Mouse (Mus musculus): ENCODE data around the gene Crhbp. TPM values are rescaled to one million over a fixed set of nuclear protein-coding genes. Genes with fewer than 3 reads are reported as not detected.

Gene Crhbp
- polyA plus RNA-seq, 1 experiment from 2014 or later = not detected

DNA sequence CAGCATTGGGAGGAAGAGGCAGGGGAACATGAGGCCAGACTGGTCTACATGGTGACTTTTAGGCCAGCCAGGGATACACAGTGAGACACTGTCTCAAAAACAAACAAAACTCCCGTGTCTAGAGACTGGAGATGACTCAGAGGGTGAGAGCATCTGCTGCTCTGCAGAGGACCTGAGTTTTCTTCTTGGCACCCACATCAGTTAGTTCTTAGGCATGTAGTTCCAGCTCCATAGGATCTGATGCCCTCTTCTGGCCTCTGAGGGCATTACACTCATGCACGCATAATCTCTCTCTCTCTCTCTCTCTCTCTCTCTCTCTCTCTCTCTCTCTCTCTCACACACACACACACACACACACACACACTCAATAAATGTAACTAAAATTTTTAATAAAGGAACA is 26.2 kb upstream of the Crhbp start:
- Histone ChIP-seq H3K27ac (ENCODE audit: low read depth, low read length) (no peak overlapping the region), H3K4me1 (ENCODE audit: control insufficient read depth, insufficient read depth, low read length) (no peaks in the 10 kb centered on the region), H3K4me2 (replicated peaks; ENCODE audit: low read depth, low read length) (no peak overlapping the region), H3K9me3 (ENCODE audit: control insufficient read depth, low read length) (no peaks in the 10 kb centered on the region), H3K9ac (ENCODE audit: low read depth, low read length) (no peak overlapping the region), H3K27me3 (ENCODE audit: control insufficient read depth, insufficient read depth, low read length) (no peaks in the 10 kb centered on the region), H3K36me3 (ENCODE audit: control insufficient read depth, insufficient read depth, low read length) (no peaks in the 10 kb centered on the region), H3K4me3 (ENCODE audit: low read length) (no peak overlapping the region)
- ATAC-seq (ENCODE audit: low FRiP score, low TSS enrichment) = no peak
- 80% methylated on average over 2 of the region's 2 CpGs for WGBS

DNA sequence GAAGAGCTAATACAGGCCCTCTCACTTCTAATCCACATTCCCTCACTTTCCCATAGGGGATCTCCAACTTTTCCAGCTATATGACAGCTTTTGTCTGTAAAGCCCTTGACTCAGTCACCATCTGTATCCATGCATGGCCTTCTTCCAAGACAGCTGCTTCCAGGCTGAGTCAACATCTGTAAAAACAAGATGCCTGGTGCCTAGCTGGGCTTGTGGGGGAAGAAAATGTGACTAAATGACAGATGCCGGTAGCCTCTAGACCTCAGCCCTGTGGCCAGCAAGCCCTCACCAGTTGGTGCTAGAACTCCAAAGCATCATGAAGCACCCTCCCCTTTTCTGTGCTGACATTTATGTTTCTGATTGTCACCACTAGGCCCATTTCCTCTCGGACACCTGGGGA is 6.8 kb upstream of the Crhbp start:
- Histone ChIP-seq H3K27me3 (ENCODE audit: control insufficient read depth, insufficient read depth, low read length) (no peaks in the 10 kb centered on the region), H3K9ac (ENCODE audit: low read depth, low read length) (no peak overlapping the region), H3K4me3 (ENCODE audit: low read length) (no peak overlapping the region), H3K4me2 (replicated peaks; ENCODE audit: low read depth, low read length) (no peak overlapping the region), H3K36me3 (ENCODE audit: control insufficient read depth, insufficient read depth, low read length) (no peaks in the 10 kb centered on the region), H3K4me1 (ENCODE audit: control insufficient read depth, insufficient read depth, low read length) (no peaks in the 10 kb centered on the region), H3K9me3 (ENCODE audit: control insufficient read depth, low read length) (no peaks in the 10 kb centered on the region), H3K27ac (ENCODE audit: low read depth, low read length) (no peak overlapping the region)
- no peak for ATAC-seq (ENCODE audit: low FRiP score, low TSS enrichment)
- 54% methylated on average over 2 of the region's 2 CpGs for WGBS

DNA sequence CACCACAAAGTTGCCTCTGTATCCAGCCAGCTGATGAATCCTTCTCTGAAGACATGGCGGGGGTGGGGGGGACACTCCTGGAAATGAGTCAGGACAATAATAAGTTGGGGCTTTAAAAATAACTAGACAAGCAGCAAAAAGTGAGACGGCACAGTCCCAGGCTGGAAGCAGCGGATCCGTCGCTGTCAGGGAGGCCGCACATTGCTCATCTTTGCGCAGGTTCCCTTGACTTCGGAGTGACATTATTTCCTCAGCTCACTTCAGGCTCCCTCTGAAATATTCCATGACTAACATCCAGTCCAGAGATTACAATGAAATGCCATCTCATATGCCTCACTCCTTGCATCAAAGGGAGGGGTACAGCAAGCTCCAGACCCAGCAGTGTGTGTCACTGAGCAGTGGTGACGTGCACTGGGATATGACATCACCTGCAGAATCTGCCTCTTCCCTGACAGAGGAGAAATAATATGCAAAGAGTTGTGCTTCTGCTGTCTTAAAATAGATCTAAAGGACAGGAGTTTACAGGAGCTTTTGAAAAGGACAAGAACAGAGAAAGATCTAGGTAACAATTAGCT is 6.0 kb upstream of the Crhbp start:
- Histone ChIP-seq H3K27ac (ENCODE audit: low read depth, low read length) (no peak overlapping the region), H3K9ac (ENCODE audit: low read depth, low read length) (no peak overlapping the region), H3K27me3 (ENCODE audit: control insufficient read depth, insufficient read depth, low read length) (peaks cover 4% of the 10 kb centered on the region; the same call in 1 of the 2 replicates), H3K36me3 (ENCODE audit: control insufficient read depth, insufficient read depth, low read length) (no peaks in the 10 kb centered on the region), H3K4me3 (ENCODE audit: low read length) (no peak overlapping the region), H3K9me3 (ENCODE audit: control insufficient read depth, low read length) (no peaks in the 10 kb centered on the region), H3K4me1 (ENCODE audit: control insufficient read depth, insufficient read depth, low read length) (no peaks in the 10 kb centered on the region), H3K4me2 (replicated peaks; ENCODE audit: low read depth, low read length) (no peak overlapping the region)
- 92% methylated on average over 9 of the region's 9 CpGs for WGBS
- ATAC-seq (ENCODE audit: low FRiP score, low TSS enrichment) = no peak

GRCm38 (mm10) chr13:95449730-95450129 is 5.0 kb upstream of the Crhbp start:
- Histone ChIP-seq H3K36me3 (ENCODE audit: control insufficient read depth, insufficient read depth, low read length) (no peaks in the 10 kb centered on the region), H3K4me3 (ENCODE audit: low read length) (no peak overlapping the region), H3K27me3 (ENCODE audit: control insufficient read depth, insufficient read depth, low read length) (peaks cover 14% of the 10 kb centered on the region), H3K4me2 (replicated peaks; ENCODE audit: low read depth, low read length) (no peak overlapping the region), H3K9me3 (ENCODE audit: control insufficient read depth, low read length) (no peaks in the 10 kb centered on the region), H3K9ac (ENCODE audit: low read depth, low read length) (no peak overlapping the region), H3K27ac (ENCODE audit: low read depth, low read length) (no peak overlapping the region), H3K4me1 (ENCODE audit: control insufficient read depth, insufficient read depth, low read length) (no peaks in the 10 kb centered on the region)
- WGBS = 81% methylated on average over 3 of the region's 3 CpGs
- no peak for ATAC-seq (ENCODE audit: low FRiP score, low TSS enrichment)

- Histone ChIP-seq H3K36me3 (ENCODE audit: control insufficient read depth, insufficient read depth, low read length) (no peaks in the 10 kb centered on the region), H3K9me3 (ENCODE audit: control insufficient read depth, low read length) (no peaks in the 10 kb centered on the region), H3K27ac (ENCODE audit: low read depth, low read length) (no peak overlapping the region), H3K4me1 (ENCODE audit: control insufficient read depth, insufficient read depth, low read length) (0 out of 2 replicates have a peak, but pooled peaks cover 5% of the 10 kb centered on the region), H3K9ac (ENCODE audit: low read depth, low read length) (peak overlapping the region; percentile 28; the same call in 1 of the 2 replicates), H3K4me3 (ENCODE audit: low read length) (peak overlapping the region; percentile 38), H3K27me3 (ENCODE audit: control insufficient read depth, insufficient read depth, low read length) (peaks cover 33% of the 10 kb centered on the region), H3K4me2 (replicated peaks; ENCODE audit: low read depth, low read length) (peak overlapping the region; percentile 87)
- ATAC-seq (ENCODE audit: low FRiP score, low TSS enrichment) = no peak
- 8% methylated on average over 7 of the region's 7 CpGs for WGBS
These were observed 433 bp downstream of the Crhbp start for GRCm38 (mm10) chr13:95444291-95444690.

DNA sequence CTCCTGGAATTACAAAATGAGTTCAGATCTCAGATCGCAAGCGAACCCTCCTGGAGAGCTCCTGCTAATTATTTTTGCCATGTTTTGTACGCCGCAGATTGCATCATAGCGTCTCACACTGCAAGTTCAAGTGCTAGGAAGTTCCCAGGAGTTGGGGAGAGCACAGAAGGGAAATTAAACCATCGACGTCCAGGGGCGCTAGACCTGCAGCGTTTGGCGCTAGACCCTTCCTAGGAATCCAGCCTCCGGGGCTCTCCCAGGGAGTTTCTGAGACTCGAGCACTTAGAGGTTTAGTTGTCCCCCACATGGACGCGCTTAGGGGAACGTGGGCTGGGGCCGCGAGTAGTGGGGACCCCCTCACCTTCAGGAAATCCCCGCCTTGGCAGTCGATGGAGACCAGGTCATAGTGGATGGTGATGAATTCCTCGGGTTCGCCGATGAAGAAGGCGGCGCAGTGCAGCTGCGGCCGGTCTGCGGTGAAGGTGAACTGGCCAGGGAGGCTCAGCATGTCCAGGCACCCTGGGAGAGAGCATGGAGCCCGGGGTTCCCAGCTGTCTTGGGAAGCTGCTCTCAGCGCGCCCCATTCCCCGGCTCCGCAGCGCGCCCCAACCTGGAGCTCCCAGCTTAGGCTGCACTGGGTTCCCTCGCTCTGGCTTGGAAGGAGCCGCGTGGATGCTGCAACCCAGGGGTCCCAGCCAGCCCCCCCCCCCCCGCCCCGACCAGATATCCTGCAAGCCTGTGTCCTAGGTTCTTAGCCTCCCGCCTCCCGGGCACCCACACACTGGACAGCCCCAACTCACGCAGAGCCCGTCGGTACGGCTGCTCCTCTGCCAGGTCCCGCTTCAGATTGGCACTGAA is 1.1 kb downstream of the Crhbp start:
- WGBS = 2% methylated on average over 46 of the region's 46 CpGs
- Histone ChIP-seq H3K4me2 (replicated peaks; ENCODE audit: low read depth, low read length) (peak overlapping the region; percentile 87), H3K4me1 (ENCODE audit: control insufficient read depth, insufficient read depth, low read length) (0 out of 2 replicates have a peak, but pooled peaks cover 5% of the 10 kb centered on the region), H3K9me3 (ENCODE audit: control insufficient read depth, low read length) (no peaks in the 10 kb centered on the region), H3K27ac (ENCODE audit: low read depth, low read length) (no peak overlapping the region), H3K27me3 (ENCODE audit: control insufficient read depth, insufficient read depth, low read length) (peaks cover 33% of the 10 kb centered on the region), H3K4me3 (ENCODE audit: low read length) (peak overlapping the region; percentile 38), H3K36me3 (ENCODE audit: control insufficient read depth, insufficient read depth, low read length) (no peaks in the 10 kb centered on the region), H3K9ac (ENCODE audit: low read depth, low read length) (peak overlapping the region; percentile 28; the same call in 1 of the 2 replicates)
- ATAC-seq (ENCODE audit: low FRiP score, low TSS enrichment) = peak; percentile 75

DNA sequence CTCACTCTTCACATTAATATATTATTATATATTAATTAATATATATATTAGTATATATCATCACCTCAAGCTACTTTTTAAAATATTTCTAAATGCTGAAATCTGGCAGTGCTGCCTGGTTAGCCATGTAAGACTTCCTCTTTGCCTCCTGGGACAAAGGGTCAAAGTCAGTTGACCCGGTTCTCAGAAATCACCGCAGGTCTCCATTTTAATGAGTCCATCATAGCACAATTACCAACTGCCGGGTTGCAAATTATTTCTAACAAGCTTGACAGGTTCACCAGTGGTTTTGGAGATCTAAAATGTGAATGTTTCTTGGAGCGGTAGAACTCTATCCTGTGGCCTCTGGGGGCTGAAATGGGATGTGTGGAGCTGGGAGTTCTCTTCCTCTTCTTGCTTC is 1.8 kb downstream of the Crhbp start:
- no peaks in the 10 kb centered on the region for H3K9me3 ChIP-seq (ENCODE audit: control insufficient read depth, low read length)
- H3K4me2 ChIP-seq (replicated peaks; ENCODE audit: low read depth, low read length) = no peak overlapping the region
- WGBS = 27% methylated on average over 4 of the region's 4 CpGs
- no peak overlapping the region for H3K9ac ChIP-seq (ENCODE audit: low read depth, low read length)
- no peak for ATAC-seq (ENCODE audit: low FRiP score, low TSS enrichment)
- H3K4me3 ChIP-seq (ENCODE audit: low read length) = no peak overlapping the region
- H3K36me3 ChIP-seq (ENCODE audit: control insufficient read depth, insufficient read depth, low read length) = no peaks in the 10 kb centered on the region
- no peak overlapping the region for H3K27ac ChIP-seq (ENCODE audit: low read depth, low read length)
- peaks cover 33% of the 10 kb centered on the region for H3K27me3 ChIP-seq (ENCODE audit: control insufficient read depth, insufficient read depth, low read length)
- H3K4me1 ChIP-seq (ENCODE audit: control insufficient read depth, insufficient read depth, low read length) = 0 out of 2 replicates have a peak, but pooled peaks cover 5% of the 10 kb centered on the region

GRCm38 (mm10) chr13:95439569-95439968 is 5.2 kb downstream of the Crhbp start:
- no peak for ATAC-seq (ENCODE audit: low FRiP score, low TSS enrichment)
- 79% methylated on average over 5 of the region's 5 CpGs for WGBS
- no peaks in the 10 kb centered on the region for H3K9me3 ChIP-seq (ENCODE audit: control insufficient read depth, low read length)
- H3K4me1 ChIP-seq (ENCODE audit: control insufficient read depth, insufficient read depth, low read length) = 0 out of 2 replicates have a peak, but pooled peaks cover 5% of the 10 kb centered on the region
- no peak overlapping the region for H3K9ac ChIP-seq (ENCODE audit: low read depth, low read length)
- no peak overlapping the region for H3K4me2 ChIP-seq (replicated peaks; ENCODE audit: low read depth, low read length)
- no peak overlapping the region for H3K4me3 ChIP-seq (ENCODE audit: low read length)
- H3K27me3 ChIP-seq (ENCODE audit: control insufficient read depth, insufficient read depth, low read length) = peaks cover 17% of the 10 kb centered on the region
- H3K27ac ChIP-seq (ENCODE audit: low read depth, low read length) = no peak overlapping the region
- H3K36me3 ChIP-seq (ENCODE audit: control insufficient read depth, insufficient read depth, low read length) = no peaks in the 10 kb centered on the region

DNA sequence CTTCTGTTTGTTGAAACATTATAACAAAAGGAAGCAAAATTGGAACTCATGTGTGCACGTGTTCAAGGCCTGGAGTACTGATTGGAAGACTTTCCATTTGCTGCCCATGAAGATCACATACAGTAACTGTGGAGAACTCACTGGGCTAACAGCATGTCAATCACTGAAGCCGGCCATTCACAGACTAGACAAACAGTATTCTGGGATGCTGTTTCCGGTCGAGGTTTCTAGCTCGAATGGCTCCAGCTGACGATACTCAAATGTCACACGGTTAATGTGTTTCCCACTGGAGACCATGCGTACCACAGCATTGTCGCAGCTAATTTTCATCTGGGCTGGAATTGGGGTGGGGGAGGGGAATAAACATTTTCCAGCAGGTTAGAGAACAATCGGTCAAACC is 13.0 kb downstream of the Crhbp start:
- H3K36me3 ChIP-seq (ENCODE audit: control insufficient read depth, insufficient read depth, low read length) = no peaks in the 10 kb centered on the region
- H3K4me2 ChIP-seq (replicated peaks; ENCODE audit: low read depth, low read length) = no peak overlapping the region
- no peaks in the 10 kb centered on the region for H3K4me1 ChIP-seq (ENCODE audit: control insufficient read depth, insufficient read depth, low read length)
- no peaks in the 10 kb centered on the region for H3K9me3 ChIP-seq (ENCODE audit: control insufficient read depth, low read length)
- ATAC-seq (ENCODE audit: low FRiP score, low TSS enrichment) = peak; percentile 57; the same call in 1 of the 2 replicates
- 50% methylated on average over 10 of the region's 10 CpGs for WGBS
- no peak overlapping the region for H3K4me3 ChIP-seq (ENCODE audit: low read length)
- no peaks in the 10 kb centered on the region for H3K27me3 ChIP-seq (ENCODE audit: control insufficient read depth, insufficient read depth, low read length)
- H3K27ac ChIP-seq (ENCODE audit: low read depth, low read length) = no peak overlapping the region
- H3K9ac ChIP-seq (ENCODE audit: low read depth, low read length) = no peak overlapping the region

All from kidney, embryonic 14.5 days (tissue).